ENCODE assay signal across 8 mouse cellular contexts in genomic region chr19:37050643-37051345, GRCm38 (mm10).
DNase-seq lines count a peak whose midpoint lies in the region; ATAC-seq lines count a peak whose summit lies in the region.
"Had no signal": no experiment of that assay in that cellular context is flagged by ENCODE, and none has a peak within 500 bp of the region (broad histone marks: within the 10 kb centered on the region; RNA-seq: fewer than 3 reads in every experiment).

No protein-coding gene starts in this region.

- peak; percentile 58 for DNase-seq in ovary, postnatal 14 days (ENCODE audit: low spot score)
- DNase-seq in ovary, postnatal 10 days (ENCODE audit: low spot score): no peak
- DNase-seq in adrenal gland, adult 18-20 months (ENCODE audit: low spot score in 2 of 2): peak; percentile 36 to 66
- peak; percentile 53 to 77 for DNase-seq in cerebellum, postnatal 25 days
- peak; percentile 69 for DNase-seq in hindbrain, embryonic 11.5 days (ENCODE audit: low spot score)
- DNase-seq in liver, embryonic 13.5 days: peak; percentile 34

- no peaks in the 10 kb centered on the region for H3K27me3 ChIP-seq in hindbrain, embryonic 11.5 days (ENCODE audit: control insufficient read depth, insufficient read depth, low read length)
- H3K27me3 ChIP-seq in liver, embryonic 13.5 days: no peaks in the 10 kb centered on the region
- H3K27me3 ChIP-seq in neural tube, embryonic 15.5 days (replicated peaks): no peaks in the 10 kb centered on the region

- H3K9ac ChIP-seq in hindbrain, embryonic 11.5 days (ENCODE audit: low read depth, low read length): no peak overlapping the region
- H3K9ac ChIP-seq in liver, embryonic 13.5 days: no peak overlapping the region
- no peak overlapping the region for H3K9ac ChIP-seq in neural tube, embryonic 15.5 days (replicated peaks)

- H3K9me3 ChIP-seq in hindbrain, embryonic 11.5 days (ENCODE audit: control insufficient read depth, low read length): no peaks in the 10 kb centered on the region
- H3K9me3 ChIP-seq in liver, embryonic 13.5 days (replicated peaks): no peaks in the 10 kb centered on the region
- no peaks in the 10 kb centered on the region for H3K9me3 ChIP-seq in neural tube, embryonic 15.5 days (replicated peaks)

- no peak overlapping the region for H3K4me2 ChIP-seq in hindbrain, embryonic 11.5 days (replicated peaks; ENCODE audit: low read depth, low read length)
- no peak overlapping the region for H3K4me2 ChIP-seq in liver, embryonic 13.5 days
- H3K4me2 ChIP-seq in neural tube, embryonic 15.5 days: no peak overlapping the region

- H3K4me1 ChIP-seq in hindbrain, embryonic 11.5 days (replicated peaks; ENCODE audit: control insufficient read depth, insufficient read depth, low read length): no peaks in the 10 kb centered on the region
- H3K4me1 ChIP-seq in liver, embryonic 13.5 days (replicated peaks): peaks cover 10% of the 10 kb centered on the region; the same call in 1 of the 2 replicates
- no peaks in the 10 kb centered on the region for H3K4me1 ChIP-seq in neural tube, embryonic 15.5 days

- H3K36me3 ChIP-seq in hindbrain, embryonic 11.5 days (ENCODE audit: control insufficient read depth, insufficient read depth, low read length): no peaks in the 10 kb centered on the region
- no peaks in the 10 kb centered on the region for H3K36me3 ChIP-seq in liver, embryonic 13.5 days
- H3K36me3 ChIP-seq in neural tube, embryonic 15.5 days: no peaks in the 10 kb centered on the region

- no peak overlapping the region for H3K27ac ChIP-seq in hindbrain, embryonic 11.5 days (ENCODE audit: low read depth, low read length)
- H3K27ac ChIP-seq in liver, embryonic 13.5 days: no peak overlapping the region
- H3K27ac ChIP-seq in neural tube, embryonic 15.5 days (replicated peaks): no peak overlapping the region

- no peak overlapping the region for H3K4me3 ChIP-seq in hindbrain, embryonic 11.5 days (ENCODE audit: low read depth, low read length)
- H3K4me3 ChIP-seq in liver, embryonic 13.5 days (replicated peaks): no peak overlapping the region
- no peak overlapping the region for H3K4me3 ChIP-seq in neural tube, embryonic 15.5 days (replicated peaks)
- H3K4me3 ChIP-seq: myocyte had no signal

- WGBS in hindbrain, embryonic 11.5 days: 79% methylated on average over 4 of the region's 4 CpGs
- 64% methylated on average over 4 of the region's 4 CpGs for WGBS in liver, embryonic 13.5 days (ENCODE audit: insufficient replicate concordance)
- 75% methylated on average over 4 of the region's 4 CpGs for WGBS in neural tube, embryonic 15.5 days

- no peak for ATAC-seq in hindbrain, embryonic 11.5 days (ENCODE audit: low FRiP score)
- ATAC-seq in liver, embryonic 13.5 days (ENCODE audit: low read depth): no peak
- peak; percentile 76; the same call in 1 of the 2 replicates for ATAC-seq in neural tube, embryonic 15.5 days (ENCODE audit: low FRiP score)
